Mouse (Mus musculus) right cerebral cortex, postnatal 25 days (tissue): Measurements from ENCODE around the gene N4bp1.

ENCODE experiments used
- DNase-seq: peaks from one replicate; pipeline ENCODE4 v3.0.0; 2022

Gene N4bp1

DNA sequence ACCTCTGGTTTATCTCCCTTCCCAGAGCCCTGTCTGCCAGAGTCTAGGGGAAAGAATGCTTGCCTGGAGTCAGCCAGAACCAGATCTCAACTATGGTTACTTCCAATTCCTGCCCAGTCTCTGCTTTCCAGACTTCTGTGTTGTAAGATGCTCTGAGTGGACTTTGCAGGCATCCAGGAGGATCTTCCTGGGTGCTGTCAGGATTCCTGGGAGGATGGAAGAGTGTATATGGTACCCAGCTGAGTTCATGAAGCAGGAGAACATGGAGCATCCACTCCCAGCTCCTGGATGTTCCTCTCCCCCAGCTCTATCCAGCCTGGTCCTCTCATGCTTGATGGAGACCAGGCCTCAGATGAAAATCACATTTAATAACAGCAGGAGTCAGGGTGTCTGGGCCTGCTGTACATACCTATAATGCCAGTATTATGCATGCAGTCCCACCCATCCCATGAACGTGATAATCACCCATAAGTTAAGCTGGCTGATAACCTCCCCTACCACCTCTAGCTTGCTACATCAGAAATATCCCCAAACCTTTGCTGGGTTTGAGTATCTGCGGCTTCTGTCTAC, 64.8 kb downstream of the N4bp1 start:
- no peak for DNase-seq

DNA sequence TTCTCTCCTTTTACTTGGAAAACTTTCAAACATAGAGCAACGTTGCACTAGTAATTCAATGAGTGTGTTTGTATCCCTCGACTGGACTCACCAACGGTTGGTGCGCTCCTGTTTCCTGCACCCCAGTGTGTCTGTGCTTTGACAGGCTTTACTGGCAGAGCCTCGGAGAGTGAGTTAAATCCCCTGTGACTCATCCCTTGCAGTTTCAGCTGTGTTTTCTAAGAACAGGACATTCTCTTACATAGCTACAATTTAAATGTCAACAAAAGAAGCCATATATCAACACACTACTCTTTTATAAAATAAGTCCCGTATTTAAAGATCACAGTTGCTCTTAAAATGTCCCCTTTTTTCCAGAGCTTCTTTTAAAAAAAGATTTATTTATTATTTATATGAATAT, 65.6 kb downstream of the N4bp1 start:
- no peak for DNase-seq

DNA sequence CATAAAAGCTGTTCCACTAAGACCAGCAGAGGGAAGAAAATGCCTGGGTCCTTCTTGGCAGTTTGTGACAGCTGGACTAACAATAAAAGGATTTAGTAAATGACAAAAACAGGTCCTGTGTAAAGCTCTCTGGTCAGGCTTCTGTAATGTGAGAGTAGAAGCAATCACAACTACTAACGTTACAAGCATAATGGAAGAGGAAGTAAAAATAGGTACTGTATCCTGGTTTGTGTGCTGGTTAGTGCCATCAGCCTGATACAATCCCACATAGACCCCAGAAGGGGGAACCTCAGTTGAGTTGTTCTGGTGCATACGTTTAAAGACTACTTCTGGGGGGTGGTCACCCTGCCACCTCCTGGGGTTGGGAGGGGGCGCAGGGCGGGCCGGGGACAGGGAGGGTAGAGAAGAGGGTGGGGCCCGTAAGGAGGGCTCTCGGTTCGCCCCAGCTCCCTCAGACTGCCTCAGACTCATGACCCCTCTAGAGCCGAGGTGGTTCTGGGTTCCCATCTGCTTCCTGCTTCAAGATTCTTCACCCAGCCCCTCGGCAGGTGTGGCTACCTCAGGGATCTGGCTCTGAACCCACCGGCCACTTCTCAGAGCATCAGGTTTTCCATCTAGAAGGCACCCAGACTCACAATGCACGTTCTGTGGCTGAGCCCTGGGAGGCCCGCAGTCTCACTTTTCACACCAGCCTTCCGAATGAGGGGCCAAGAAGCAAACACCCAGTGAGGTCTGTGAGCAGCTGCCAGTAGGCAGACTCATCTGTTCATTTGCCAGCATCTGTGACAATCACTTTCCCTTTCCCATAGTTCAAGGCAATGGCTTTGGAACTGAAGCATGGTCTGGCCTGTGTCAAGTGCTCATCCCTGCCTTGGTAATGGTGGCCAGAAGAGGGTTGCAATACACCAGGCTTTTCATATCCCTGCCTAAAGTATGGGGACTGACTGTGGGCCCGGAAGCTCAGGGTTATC, 75.8 kb downstream of the N4bp1 start:
- no peak for DNase-seq

DNA sequence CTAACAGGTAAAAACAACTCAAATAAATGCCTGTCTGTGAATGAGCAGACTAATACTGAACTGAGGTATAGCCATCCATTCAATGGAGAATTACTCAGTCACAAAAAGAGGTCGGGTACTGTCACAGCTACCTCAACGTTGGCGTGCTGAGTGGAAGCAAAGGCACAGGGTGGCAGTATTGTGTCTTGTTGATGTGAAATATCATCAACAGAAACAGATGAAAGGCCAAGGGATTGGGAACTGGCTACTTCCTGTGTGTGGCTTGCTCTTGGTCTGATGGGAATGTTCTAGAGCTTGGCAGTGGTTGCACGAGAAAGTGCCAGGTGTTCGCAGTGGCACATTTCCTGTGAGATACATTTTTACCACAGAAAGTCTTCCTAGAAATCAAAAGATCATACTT, 76.8 kb downstream of the N4bp1 start:
- DNase-seq: no peak

DNA sequence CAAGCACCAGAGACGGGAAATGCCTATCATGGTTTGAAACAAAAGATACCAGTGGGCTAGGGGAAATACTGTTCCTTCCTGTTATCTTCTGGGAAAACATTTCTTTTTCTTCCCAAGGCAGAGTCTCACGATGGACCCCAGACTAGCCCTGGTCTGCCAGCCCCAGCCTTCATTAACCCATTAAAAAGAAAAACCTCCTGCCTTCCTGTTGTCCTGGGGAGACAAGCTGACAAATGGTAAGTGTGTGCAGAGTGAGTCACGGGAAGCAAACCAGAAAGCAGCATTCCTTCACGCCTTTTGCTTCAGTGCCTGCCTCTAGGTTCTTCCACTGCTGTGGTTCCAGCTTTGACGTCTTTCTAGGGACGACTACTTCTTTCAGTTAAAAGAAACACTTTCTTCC, 83.1 kb downstream of the N4bp1 start:
- no peak for DNase-seq

DNA sequence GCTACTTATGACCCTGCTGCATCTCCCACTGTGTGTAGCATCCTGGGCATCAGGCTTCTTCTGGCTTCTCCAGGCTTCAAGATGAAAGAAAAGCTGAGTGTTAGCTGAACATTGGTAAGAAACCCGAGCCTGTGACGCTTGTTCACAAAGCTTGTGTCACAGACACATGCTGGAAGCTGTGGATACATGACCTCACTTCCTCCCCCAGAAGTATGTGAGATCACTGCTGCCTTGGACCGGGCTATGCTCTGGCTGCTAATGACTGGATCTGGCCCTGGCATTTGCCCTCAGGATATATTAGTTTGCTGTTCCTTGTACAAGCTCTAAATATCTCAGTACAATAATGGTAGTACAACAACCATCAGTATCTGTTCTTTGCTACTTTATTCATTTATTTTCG, 84.1 kb downstream of the N4bp1 start:
- DNase-seq: no peak

DNA sequence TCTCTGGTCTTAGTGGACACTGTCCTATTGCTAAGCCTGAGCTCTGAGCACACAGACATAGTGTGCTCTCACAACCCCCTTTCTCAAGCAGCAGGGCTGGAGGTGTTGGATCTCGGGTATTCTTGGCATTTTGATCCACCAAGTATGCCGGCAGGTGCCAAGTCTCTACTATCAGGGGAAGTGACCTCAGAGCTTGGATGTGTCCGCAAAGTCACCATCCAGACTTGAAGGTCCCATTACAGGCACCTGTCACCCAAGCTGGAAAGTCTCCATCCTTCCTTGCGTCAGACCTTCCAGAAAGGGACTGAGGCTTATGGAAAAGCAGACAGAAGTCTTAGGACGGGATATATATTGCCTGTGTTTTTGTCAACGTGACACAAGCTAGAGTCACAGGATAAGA, 86.9 kb downstream of the N4bp1 start:
- DNase-seq: no peak

DNA sequence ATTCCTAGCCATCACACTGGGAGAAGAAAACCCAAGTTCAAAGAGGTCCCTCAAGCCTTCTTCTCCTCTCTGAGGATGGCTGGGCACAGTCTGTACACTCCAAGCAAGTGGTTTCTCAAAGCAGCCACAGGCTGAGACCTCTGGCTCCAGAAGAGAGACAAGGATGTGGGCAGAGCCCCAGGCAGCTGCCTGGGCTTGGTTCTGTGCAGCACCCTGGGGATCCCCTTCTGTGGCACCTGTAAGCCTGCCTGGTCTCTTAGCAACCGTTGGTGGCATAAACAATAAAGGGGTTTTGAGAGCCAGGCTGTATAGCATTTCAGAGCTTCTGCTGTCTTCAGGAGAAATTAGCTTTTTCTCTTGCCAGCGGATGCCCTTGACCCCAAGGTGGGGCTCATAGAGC, 87.4 kb downstream of the N4bp1 start:
- no peak for DNase-seq

DNA sequence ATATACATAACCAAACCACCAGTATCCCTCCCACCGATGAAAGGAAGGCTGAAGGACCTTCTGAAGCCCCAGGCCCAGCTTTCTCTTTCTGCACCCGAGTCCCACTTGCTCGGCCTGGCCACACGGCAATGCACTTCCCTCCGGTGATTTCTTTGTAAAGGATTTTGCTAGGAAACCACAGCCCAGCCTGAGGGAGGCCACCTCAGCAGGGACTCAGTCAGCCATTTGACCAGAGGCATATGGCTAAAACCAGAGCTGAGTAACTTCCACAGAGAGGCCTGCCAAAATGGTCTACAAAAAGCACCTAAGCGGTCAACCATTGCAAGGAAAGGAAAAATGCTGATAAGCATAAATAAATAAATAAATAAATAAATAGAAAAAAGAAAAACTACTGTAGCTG, 90.3 kb downstream of the N4bp1 start:
- no peak for DNase-seq

DNA sequence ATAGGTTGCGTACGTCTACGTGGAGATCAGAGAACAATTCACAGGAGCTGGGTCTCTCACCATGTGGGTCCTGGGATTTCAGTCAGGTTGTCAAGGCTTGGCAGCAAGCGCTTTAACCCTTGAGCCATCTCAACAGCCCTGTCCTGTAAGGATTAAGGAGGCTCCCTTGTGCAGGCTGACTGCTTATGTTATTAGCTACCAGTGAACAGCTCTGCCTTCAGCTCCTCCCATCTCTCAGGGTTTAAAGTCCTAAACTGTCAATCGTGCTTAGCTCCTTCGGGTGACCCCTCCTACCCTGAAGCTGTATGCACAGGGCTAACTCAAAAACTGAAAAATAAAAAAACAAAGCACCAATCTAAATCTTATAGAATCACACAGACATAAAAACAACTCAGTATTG, 93.5 kb downstream of the N4bp1 start:
- no peak for DNase-seq

DNA sequence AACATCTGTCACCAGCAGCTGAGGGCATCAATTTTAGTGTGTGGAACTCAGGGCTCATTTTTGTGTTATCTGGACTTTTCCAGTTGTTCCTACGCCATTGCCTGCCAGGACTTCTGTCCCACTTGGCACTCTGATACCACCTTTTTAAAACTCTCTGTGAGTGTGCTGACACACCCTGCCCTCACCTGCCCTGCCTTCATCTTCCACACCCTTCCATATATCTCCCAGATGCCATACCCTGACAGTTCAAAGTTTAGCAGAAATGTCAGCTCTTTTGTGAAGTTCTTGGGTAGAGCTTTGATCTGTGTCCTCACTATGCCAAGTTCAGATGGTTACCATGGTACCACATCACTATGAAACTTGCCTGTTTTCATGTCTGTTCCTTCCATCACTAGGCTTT, 95.5 kb downstream of the N4bp1 start:
- DNase-seq: no peak

DNA sequence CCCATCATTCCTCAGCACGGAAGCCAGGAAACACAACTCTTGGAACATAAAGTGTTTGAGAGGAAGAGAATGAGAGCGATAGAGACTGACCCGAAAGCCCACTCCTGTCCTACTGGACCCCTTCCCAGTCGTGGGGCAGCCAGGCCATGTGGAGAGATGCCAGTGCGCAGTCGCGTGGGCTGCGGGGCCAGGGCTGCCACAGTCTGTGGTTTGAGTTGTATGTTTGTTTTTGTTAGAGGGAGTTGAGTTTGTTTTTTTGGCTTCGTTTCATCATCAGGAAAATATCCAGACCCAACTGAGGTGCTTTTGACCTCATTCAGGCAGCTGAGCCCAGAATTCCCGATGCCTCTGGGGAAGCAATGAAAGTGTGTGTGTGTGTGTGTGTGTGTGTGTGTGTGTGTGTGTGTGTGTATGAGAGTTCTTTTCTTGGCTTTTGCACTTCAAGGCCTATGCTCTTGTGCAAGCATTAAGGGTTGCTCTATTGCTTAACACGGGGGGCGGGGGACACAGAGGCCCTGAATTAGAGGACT, 97.1 kb downstream of the N4bp1 start:
- DNase-seq: no peak

DNA sequence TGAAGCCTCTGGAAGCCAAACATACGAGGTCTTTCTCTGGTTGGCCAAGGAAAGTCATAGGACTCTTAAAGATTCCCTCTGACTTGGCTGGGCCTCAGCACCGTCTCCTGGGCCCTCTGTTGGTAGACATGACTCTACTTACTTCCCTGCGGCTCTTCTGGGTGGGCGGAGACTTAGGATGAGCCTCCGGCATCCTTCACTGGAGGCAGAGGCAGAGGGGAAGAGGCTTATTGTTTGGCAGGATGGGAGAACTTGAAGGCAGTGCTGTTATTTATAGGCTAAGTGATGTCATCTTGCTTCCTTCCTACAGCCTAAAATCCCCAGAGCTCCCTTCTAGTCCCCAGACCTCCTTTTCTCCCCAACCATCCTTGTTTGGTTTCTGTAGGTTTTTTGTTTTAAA, 98.6 kb downstream of the N4bp1 start:
- DNase-seq: no peak

DNA sequence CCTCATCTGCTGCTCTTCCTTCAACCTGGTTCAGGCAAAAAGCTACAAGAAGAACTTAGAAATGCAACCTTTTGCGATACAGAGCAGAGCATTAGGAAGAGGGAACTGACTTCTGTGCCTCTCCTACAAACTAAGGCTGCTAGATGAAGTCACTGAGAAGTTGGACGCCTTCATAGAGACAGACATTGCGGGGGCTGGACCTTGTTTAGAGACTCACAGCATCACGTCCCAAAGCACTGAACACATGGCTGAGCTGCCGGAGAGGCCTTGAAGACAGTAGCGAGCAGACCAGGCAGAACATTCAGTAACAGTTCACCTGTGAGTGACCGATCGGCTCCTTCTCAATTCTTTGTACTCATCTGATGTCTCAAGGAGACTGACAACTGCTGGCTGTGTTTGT, 104.0 kb downstream of the N4bp1 start:
- DNase-seq: no peak

DNA sequence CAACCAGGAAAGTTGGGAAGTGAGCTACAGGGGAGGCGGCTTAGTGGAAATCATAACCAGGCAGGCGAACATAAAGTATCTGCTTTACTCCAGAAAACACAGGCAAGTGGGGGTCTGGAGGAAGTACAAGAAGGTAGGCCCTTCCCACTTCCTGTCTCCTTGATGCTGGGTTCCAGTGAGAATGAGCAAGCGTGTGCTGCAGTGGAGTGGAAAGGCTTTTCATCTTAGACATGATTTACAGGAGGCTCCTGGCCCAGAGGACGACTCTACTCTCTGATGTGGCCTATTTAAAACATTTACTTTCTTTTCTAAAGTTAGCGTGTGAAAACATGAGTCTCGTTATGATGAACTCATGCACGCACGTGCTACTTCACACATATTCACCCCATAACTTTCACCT, 105.9 kb downstream of the N4bp1 start:
- DNase-seq: no peak

DNA sequence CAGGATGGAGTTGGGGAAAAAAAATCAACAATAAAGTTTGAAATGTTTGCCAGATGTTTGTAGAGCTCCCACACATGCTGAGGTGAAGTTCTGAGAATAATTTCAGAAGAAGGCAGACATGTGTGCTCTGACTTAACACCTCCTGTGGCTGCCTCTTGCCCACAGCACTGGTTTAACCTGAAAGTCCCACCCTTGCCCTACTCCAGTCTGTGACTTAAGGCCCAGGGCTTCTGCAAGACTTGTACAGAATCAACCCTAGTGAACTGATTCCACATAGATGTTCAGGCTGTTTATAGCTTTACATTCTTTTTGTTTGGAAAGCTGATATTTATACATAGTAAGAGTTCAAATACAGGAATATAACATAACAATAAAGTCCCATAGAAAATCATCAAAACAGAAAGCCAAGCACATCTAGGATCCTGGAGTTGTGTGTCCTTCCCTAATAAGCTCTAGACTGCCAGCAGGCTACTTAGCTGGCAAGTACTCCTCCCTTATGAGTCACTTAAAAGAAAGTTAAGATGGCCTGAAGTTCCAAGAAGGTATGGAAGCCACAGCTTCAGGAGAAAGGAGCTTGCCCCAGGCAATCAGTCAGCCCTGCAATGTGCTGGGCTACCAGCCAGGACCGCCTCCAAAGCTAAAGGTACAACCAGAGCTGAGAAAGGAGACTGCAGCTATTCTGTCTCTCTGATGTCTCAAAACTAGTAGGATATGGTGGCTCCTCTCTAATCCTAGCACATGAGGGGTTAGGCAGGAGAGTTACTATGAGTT, 114.9 kb downstream of the N4bp1 start:
- DNase-seq: no peak

DNA sequence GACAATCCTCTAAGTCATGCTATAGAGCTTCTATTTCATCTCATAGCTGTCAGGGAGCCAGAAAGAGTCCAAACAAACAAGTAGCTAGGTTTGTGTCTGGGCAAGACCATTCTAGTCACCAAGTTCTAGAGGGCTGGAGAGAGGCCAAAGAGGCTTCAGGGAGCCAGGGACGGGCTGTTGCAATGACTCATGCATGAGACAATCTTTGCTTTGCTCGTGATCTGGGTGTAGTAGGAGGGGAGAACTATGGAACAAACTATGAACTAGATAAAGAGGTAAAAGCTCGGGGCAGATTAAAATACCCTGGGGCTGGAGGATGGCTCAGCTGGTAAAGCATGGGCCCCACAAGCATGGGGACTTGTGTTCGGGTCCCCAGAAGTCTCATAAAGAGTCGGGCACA, 116.6 kb downstream of the N4bp1 start:
- no peak for DNase-seq

DNA sequence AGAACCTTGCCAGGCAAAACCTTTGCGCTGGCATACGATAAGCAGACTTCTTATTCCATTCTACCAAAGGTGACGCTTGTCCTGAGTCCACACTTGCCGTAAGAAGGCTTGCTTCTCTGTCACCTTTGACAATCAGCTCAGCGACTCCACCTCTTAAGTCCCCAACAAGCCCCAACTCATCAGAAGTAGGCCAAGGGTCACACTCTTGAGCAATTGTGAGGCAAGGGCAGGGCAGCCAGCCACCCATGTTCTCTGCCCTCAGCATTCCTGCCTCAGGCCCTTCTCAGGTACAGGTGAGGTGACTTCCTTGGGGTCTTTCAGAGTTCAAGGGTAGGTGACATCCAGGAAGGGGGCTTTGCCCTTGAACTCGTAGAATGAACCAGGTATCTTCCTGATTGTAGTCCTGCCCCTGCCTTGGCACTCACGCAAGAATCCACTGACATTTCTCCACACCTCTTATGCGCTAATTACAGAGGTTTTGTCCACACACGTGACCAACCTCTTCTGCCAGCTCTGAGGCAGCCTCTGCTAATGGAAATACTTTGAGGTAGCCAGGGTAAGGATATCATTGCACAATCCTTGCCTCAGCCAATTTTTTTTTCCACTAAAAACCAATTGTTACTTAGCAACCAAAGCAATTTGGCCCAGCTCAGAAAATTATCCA, 118.4 kb downstream of the N4bp1 start:
- no peak for DNase-seq

DNA sequence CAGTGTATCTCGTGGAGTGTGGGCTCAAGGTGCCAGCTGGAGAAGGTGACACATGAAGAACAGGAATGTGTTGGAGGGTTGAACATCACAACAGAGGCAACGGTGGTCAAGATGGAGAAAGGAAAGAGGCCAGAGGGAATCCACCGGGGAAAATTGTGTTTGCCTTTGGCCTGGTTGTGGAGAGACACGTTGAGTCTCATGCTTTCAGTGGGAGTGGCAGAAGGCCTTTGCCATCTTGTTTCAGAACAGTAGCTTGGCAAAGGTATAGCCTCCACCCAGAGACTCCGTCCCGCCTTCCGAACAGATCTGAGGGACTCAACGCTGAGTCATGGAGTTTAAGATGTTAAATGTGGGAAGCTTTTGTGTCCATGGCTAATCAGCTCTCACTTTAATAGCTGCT, 119.4 kb downstream of the N4bp1 start:
- no peak for DNase-seq

DNA sequence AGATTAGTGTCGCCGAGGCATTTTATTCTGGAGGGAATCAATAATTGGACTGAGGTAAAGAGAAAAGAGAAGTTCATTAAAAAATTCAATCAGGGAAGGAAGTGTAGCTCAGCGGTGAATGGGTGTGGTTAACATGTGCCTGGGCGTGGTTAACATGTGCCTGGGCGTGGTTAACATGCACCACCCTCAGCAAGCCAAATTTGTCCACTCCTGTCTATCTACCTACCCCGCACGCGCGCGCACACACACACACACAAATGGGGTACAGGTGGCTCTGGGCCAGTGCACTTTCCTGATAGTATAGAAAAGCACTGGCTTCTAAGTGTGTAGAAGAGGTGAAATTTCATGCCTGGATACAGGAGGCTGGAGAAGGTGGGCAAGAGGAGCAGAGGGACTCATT, 119.9 kb downstream of the N4bp1 start:
- DNase-seq: no peak

DNA sequence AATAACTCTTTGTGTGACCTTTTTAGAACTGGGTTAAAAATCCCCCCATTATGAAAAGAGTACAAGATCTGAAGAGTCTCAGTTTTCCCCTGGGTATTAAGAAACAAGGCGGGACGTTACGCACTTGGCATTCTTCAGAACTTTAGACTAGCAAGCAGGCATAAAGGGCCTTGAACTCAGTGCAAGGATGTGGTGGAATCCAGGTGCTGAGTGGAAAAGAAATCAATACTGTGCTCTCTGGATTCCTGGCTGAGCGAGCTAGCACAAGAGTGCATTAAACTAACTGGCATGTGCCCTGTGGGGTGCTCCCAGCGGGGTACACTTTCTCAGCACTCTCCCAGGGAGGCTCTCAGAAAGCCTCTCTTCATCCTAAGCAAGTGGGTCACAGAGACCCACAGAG, 122.3 kb downstream of the N4bp1 start:
- no peak for DNase-seq

DNA sequence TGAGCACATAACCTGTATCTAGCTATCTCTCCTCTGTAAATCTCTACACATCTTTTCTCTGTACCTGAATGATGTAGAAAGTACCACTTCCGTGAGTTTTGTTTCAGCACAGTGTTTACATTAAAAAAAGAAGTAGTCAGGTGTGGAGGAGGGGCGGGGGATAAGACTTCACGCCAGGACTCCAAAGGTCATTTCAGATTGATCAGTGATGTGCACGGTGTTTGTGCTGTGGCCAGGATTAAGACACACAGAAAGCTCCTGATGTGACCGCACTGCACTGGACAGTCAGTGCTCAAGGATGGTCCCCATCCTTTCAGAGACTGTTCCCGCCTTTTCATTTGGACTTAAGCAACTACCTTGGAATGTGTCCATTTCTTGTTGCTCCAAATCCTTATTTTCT, 124.3 kb downstream of the N4bp1 start:
- DNase-seq: no peak

DNA sequence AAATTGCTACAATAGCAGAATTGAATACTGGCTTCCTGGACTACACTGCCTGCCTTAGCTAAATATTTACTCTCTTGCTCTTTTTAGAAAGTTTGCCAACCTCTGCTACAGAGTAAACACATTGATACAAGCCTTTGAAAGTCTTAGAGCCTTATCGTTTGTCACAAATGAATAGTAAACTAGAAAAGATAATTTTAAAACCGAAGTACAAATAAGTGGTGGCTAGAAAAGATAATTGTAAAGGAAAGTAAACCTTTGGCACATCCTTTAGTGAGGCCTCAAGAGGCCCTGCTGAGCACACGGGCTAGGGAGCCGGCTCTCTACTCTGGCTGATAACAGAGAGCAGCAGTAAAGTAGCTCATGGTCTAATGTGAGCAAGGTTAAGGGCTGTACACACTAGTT, 126.0 kb downstream of the N4bp1 start:
- no peak for DNase-seq
